Mouse (Mus musculus): ENCODE results near the gene Wnt1. TPM values are rescaled to one million over a fixed set of nuclear protein-coding genes. Genes with fewer than 3 reads are reported as not detected.
"Not testable (repeated sequence)": the region's sequence is repeated elsewhere in the genome, so short reads cannot be mapped to it uniquely, and the experiment has no call there.

The Wnt1 gene
- polyA plus RNA-seq (2014; fragmentation: Nextera tagmentation; extraction: Ambion mirVana): 11.6 and 14.0 TPM in 2 replicates

- H3K9me3 ChIP-seq (ENCODE audit: control insufficient read depth, low read length): no peaks in the 10 kb centered on the region
- H3K9ac ChIP-seq (ENCODE audit: low read length): peak within 1 kb of the TSS; percentile 45
- H3K4me3 ChIP-seq (ENCODE audit: low read depth, low read length): peak within 1 kb of the TSS; percentile 24
- H3K36me3 ChIP-seq (ENCODE audit: control insufficient read depth, insufficient read depth, low read length): no peaks in the 10 kb centered on the region
- H3K4me1 ChIP-seq (ENCODE audit: control insufficient read depth, insufficient read depth, low read length): peaks cover 21% of the 10 kb centered on the region
- DNase-seq (ENCODE audit: low spot score, missing footprints) (peak; percentile 94), ATAC-seq (ENCODE audit: low FRiP score) (peak; percentile 41)
- WGBS: under 1% methylated on average over 50 of the region's 51 CpGs
- H3K27me3 ChIP-seq (ENCODE audit: control insufficient read depth, insufficient read depth, low read length): peaks cover 78% of the 10 kb centered on the region
- no peak within 1 kb of the TSS for H3K27ac ChIP-seq (ENCODE audit: low read depth, low read length)
- peak within 1 kb of the TSS; percentile 37 for H3K4me2 ChIP-seq
Measured at GRCm38 (mm10) chr15:98789661-98790535, at the start of gene Wnt1. Wnt1 (plus strand) TSS chr15:98789857.

- Histone ChIP-seq H3K4me2 (no peak overlapping the region), H3K9me3 (ENCODE audit: control insufficient read depth, low read length) (no peaks in the 10 kb centered on the region), H3K4me3 (ENCODE audit: low read depth, low read length) (no peak overlapping the region), H3K36me3 (ENCODE audit: control insufficient read depth, insufficient read depth, low read length) (peaks cover 13% of the 10 kb centered on the region; the same call in 1 of the 2 replicates), H3K9ac (ENCODE audit: low read length) (no peak overlapping the region), H3K27me3 (ENCODE audit: control insufficient read depth, insufficient read depth, low read length) (no peaks in the 10 kb centered on the region), H3K4me1 (ENCODE audit: control insufficient read depth, insufficient read depth, low read length) (no peaks in the 10 kb centered on the region), H3K27ac (ENCODE audit: low read depth, low read length) (no peak overlapping the region)
- ATAC-seq (ENCODE audit: low FRiP score) (no peak), DNase-seq (ENCODE audit: low spot score, missing footprints) (peak; percentile 45)
- 88% methylated on average over 8 of the region's 8 CpGs for WGBS
Measured at GRCm38 (mm10) chr15:98740219-98740618, 49.4 kb upstream of the Wnt1 start.

GRCm38 (mm10) chr15:98742766-98743428 lies 46.8 kb upstream of the Wnt1 start:
- Histone ChIP-seq H3K9me3 (ENCODE audit: control insufficient read depth, low read length) (no peaks in the 10 kb centered on the region), H3K27ac (ENCODE audit: low read depth, low read length) (no peak overlapping the region), H3K4me2 (no peak overlapping the region), H3K9ac (ENCODE audit: low read length) (no peak overlapping the region), H3K4me3 (ENCODE audit: low read depth, low read length) (no peak overlapping the region), H3K4me1 (ENCODE audit: control insufficient read depth, insufficient read depth, low read length) (no peaks in the 10 kb centered on the region), H3K36me3 (ENCODE audit: control insufficient read depth, insufficient read depth, low read length) (peaks cover 9% of the 10 kb centered on the region; the same call in 1 of the 2 replicates), H3K27me3 (ENCODE audit: control insufficient read depth, insufficient read depth, low read length) (no peaks in the 10 kb centered on the region)
- ATAC-seq (ENCODE audit: low FRiP score) (no peak), DNase-seq (ENCODE audit: low spot score, missing footprints) (no peak)
- 86% methylated on average over 8 of the region's 8 CpGs for WGBS

- not testable (repeated sequence) for ATAC-seq (ENCODE audit: low FRiP score); H3K9me3 ChIP-seq (ENCODE audit: control insufficient read depth, low read length); H3K4me1 ChIP-seq (ENCODE audit: control insufficient read depth, insufficient read depth, low read length); H3K4me2 ChIP-seq; H3K9ac ChIP-seq (ENCODE audit: low read length); H3K36me3 ChIP-seq (ENCODE audit: control insufficient read depth, insufficient read depth, low read length); H3K4me3 ChIP-seq (ENCODE audit: low read depth, low read length); H3K27me3 ChIP-seq (ENCODE audit: control insufficient read depth, insufficient read depth, low read length); H3K27ac ChIP-seq (ENCODE audit: low read depth, low read length)
- 91% methylated on average over 3 of the region's 3 CpGs for WGBS
- DNase-seq (ENCODE audit: low spot score, missing footprints): peak; percentile 28
Measured at GRCm38 (mm10) chr15:98743863-98744262, 45.8 kb upstream of the Wnt1 start.

GRCm38 (mm10) chr15:98746344-98746965 lies 43.2 kb upstream of the Wnt1 start:
- DNase-seq (ENCODE audit: low spot score, missing footprints): no peak
- Histone ChIP-seq H3K9me3 (ENCODE audit: control insufficient read depth, low read length) (no peaks in the 10 kb centered on the region), H3K9ac (ENCODE audit: low read length) (no peak overlapping the region), H3K27me3 (ENCODE audit: control insufficient read depth, insufficient read depth, low read length) (no peaks in the 10 kb centered on the region), H3K36me3 (ENCODE audit: control insufficient read depth, insufficient read depth, low read length) (no peaks in the 10 kb centered on the region), H3K27ac (ENCODE audit: low read depth, low read length) (no peak overlapping the region), H3K4me2 (no peak overlapping the region), H3K4me3 (ENCODE audit: low read depth, low read length) (no peak overlapping the region), H3K4me1 (ENCODE audit: control insufficient read depth, insufficient read depth, low read length) (no peaks in the 10 kb centered on the region)
- WGBS: 90% methylated on average over 10 of the region's 10 CpGs
- ATAC-seq (ENCODE audit: low FRiP score): no peak

GRCm38 (mm10) chr15:98747296-98747695 lies 42.4 kb upstream of the Wnt1 start:
- H3K4me1 ChIP-seq (ENCODE audit: control insufficient read depth, insufficient read depth, low read length): no peaks in the 10 kb centered on the region
- H3K4me3 ChIP-seq (ENCODE audit: low read depth, low read length): no peak overlapping the region
- no peak for DNase-seq (ENCODE audit: low spot score, missing footprints)
- no peaks in the 10 kb centered on the region for H3K27me3 ChIP-seq (ENCODE audit: control insufficient read depth, insufficient read depth, low read length)
- 91% methylated on average over 6 of the region's 6 CpGs for WGBS
- no peak for ATAC-seq (ENCODE audit: low FRiP score)
- H3K36me3 ChIP-seq (ENCODE audit: control insufficient read depth, insufficient read depth, low read length): no peaks in the 10 kb centered on the region
- H3K27ac ChIP-seq (ENCODE audit: low read depth, low read length): no peak overlapping the region
- H3K9me3 ChIP-seq (ENCODE audit: control insufficient read depth, low read length): no peaks in the 10 kb centered on the region
- H3K4me2 ChIP-seq: no peak overlapping the region
- no peak overlapping the region for H3K9ac ChIP-seq (ENCODE audit: low read length)

- Histone ChIP-seq H3K4me3 (ENCODE audit: low read depth, low read length) (no peak overlapping the region), H3K9me3 (ENCODE audit: control insufficient read depth, low read length) (no peaks in the 10 kb centered on the region), H3K27me3 (ENCODE audit: control insufficient read depth, insufficient read depth, low read length) (no peaks in the 10 kb centered on the region), H3K4me2 (no peak overlapping the region), H3K9ac (ENCODE audit: low read length) (no peak overlapping the region), H3K36me3 (ENCODE audit: control insufficient read depth, insufficient read depth, low read length) (no peaks in the 10 kb centered on the region), H3K27ac (ENCODE audit: low read depth, low read length) (no peak overlapping the region), H3K4me1 (ENCODE audit: control insufficient read depth, insufficient read depth, low read length) (no peaks in the 10 kb centered on the region)
- 97% methylated on average over 2 of the region's 2 CpGs for WGBS
- no peak for ATAC-seq (ENCODE audit: low FRiP score)
- no peak for DNase-seq (ENCODE audit: low spot score, missing footprints)
Measured at GRCm38 (mm10) chr15:98749093-98749492, 40.6 kb upstream of the Wnt1 start.

- no peaks in the 10 kb centered on the region for H3K9me3 ChIP-seq (ENCODE audit: control insufficient read depth, low read length)
- no peaks in the 10 kb centered on the region for H3K36me3 ChIP-seq (ENCODE audit: control insufficient read depth, insufficient read depth, low read length)
- no peak overlapping the region for H3K4me2 ChIP-seq
- no peaks in the 10 kb centered on the region for H3K4me1 ChIP-seq (ENCODE audit: control insufficient read depth, insufficient read depth, low read length)
- WGBS: 74% methylated on average over 8 of the region's 8 CpGs
- DNase-seq (ENCODE audit: low spot score, missing footprints) (peak; percentile 61), ATAC-seq (ENCODE audit: low FRiP score) (no peak)
- no peak overlapping the region for H3K4me3 ChIP-seq (ENCODE audit: low read depth, low read length)
- H3K27ac ChIP-seq (ENCODE audit: low read depth, low read length): no peak overlapping the region
- H3K27me3 ChIP-seq (ENCODE audit: control insufficient read depth, insufficient read depth, low read length): no peaks in the 10 kb centered on the region
- no peak overlapping the region for H3K9ac ChIP-seq (ENCODE audit: low read length)
Measured at GRCm38 (mm10) chr15:98753021-98753423, 36.6 kb upstream of the Wnt1 start.

GRCm38 (mm10) chr15:98754125-98754524 lies 35.5 kb upstream of the Wnt1 start:
- Histone ChIP-seq H3K4me2 (no peak overlapping the region), H3K9me3 (ENCODE audit: control insufficient read depth, low read length) (no peaks in the 10 kb centered on the region), H3K9ac (ENCODE audit: low read length) (no peak overlapping the region), H3K27ac (ENCODE audit: low read depth, low read length) (no peak overlapping the region), H3K36me3 (ENCODE audit: control insufficient read depth, insufficient read depth, low read length) (no peaks in the 10 kb centered on the region; the same call in 1 of the 2 replicates), H3K4me1 (ENCODE audit: control insufficient read depth, insufficient read depth, low read length) (no peaks in the 10 kb centered on the region), H3K27me3 (ENCODE audit: control insufficient read depth, insufficient read depth, low read length) (no peaks in the 10 kb centered on the region), H3K4me3 (ENCODE audit: low read depth, low read length) (no peak overlapping the region)
- ATAC-seq (ENCODE audit: low FRiP score): no peak
- 93% methylated on average over 2 of the region's 2 CpGs for WGBS
- peak; percentile 0 for DNase-seq (ENCODE audit: low spot score, missing footprints)

Data from midbrain, embryonic 11.5 days (tissue).